Mouse (Mus musculus) limb, embryonic 14.5 days (tissue): Measurements from ENCODE around the gene Slc8a3. TPM values are rescaled to one million over a fixed set of nuclear protein-coding genes. Genes with fewer than 3 reads are reported as not detected.

Experiments used
- ATAC-seq: fragments of 200-750 bp; cut with Nextera tagmentation; 2 replicates; pipeline ENCODE4 v1.8.0; 2017; ENCODE audit warnings: low read depth, moderate number of reproducible peaks, moderate TSS enrichment; ENCODE audit not compliant: low FRiP score
- DNase-seq: peaks from one replicate; pipeline ENCODE4 v3.0.0-alpha.2; 2015; ENCODE audit warnings: low spot score
- H3K27ac ChIP-seq: fragments of 300-500 bp; sonication (generic); replicated peaks from 2 replicates; pipeline ENCODE4 v1.5.1; 2014; ENCODE audit warnings: low read depth, mild to moderate bottlenecking, low read length, moderate library complexity, mixed read lengths
- H3K27me3 ChIP-seq: fragments of 300-500 bp; sonication (generic); 2 replicates; pipeline ENCODE4 v1.6.1; 2014; ENCODE audit warnings: low read length, mixed read lengths; ENCODE audit not compliant: control insufficient read depth, insufficient read depth
- H3K36me3 ChIP-seq: fragments of 300-500 bp; sonication (generic); 2 replicates; pipeline ENCODE4 v1.6.1; 2014; ENCODE audit warnings: mild to moderate bottlenecking, low read length, moderate library complexity, mixed read lengths; ENCODE audit not compliant: control insufficient read depth, insufficient read depth
- H3K4me1 ChIP-seq: fragments of 300-500 bp; sonication (generic); 2 replicates; pipeline ENCODE4 v1.6.1; 2014; ENCODE audit warnings: antibody characterized with exemption, low read length, mixed read lengths; ENCODE audit not compliant: control insufficient read depth, insufficient read depth
- H3K4me2 ChIP-seq: fragments of 300-500 bp; sonication (generic); replicated peaks from 2 replicates; pipeline ENCODE4 v1.6.1; 2014; ENCODE audit warnings: low read depth, mild to moderate bottlenecking, low read length, moderate library complexity; ENCODE audit not compliant: severe bottlenecking
- H3K4me3 ChIP-seq: fragments of 300-500 bp; sonication (generic); replicated peaks from 2 replicates; pipeline ENCODE4 v1.5.1; 2014; ENCODE audit warnings: low read length
- H3K9ac ChIP-seq: fragments of 300-500 bp; sonication (generic); 2 replicates; pipeline ENCODE4 v1.6.1; 2014; ENCODE audit warnings: mild to moderate bottlenecking, low read depth, low read length, moderate library complexity; ENCODE audit not compliant: severe bottlenecking
- H3K9me3 ChIP-seq: fragments of 300-500 bp; sonication (generic); 2 replicates; pipeline ENCODE4 v1.6.1; 2016; ENCODE audit warnings: low read length; ENCODE audit not compliant: control insufficient read depth
- POLR2A ChIP-seq: fragments of 200-500 bp; IDR thresholded peaks from 2 replicates; pipeline ENCODE4 v1.8.0; 2012; ENCODE audit warnings: inconsistent platforms, mild to moderate bottlenecking, moderate library complexity, borderline replicate concordance; ENCODE audit not compliant: insufficient read depth, insufficient read length; ENCODE audit errors: extremely low read depth
- WGBS: fragments of 180-500 bp; shearing (Covaris S2); extraction: QIAGEN DNeasy Blood & Tissue Kit; methylation state at CpG from one replicate; pipeline ENCODE4 v1.1.7; 2014; 5-methylcytosine and 5-hydroxymethylcytosine counted together
- polyA plus RNA-seq, 2 experiments: library from polyadenylated mRNA; depleted of rRNA in 1 of 2; stranded (reverse) in 1 of 2; unstranded in 1 of 2; fragments of >200 nt; fragmentation: Nextera tagmentation in 1 of 2; extraction: Ambion mirVana in 1 of 2; gene quantifications; 2 replicates each; pipeline versions ENCODE4 v1.2.1 to v1.2.3; 2012 to 2014

Slc8a3 gene
- polyA plus RNA-seq, 2 experiments, result 2.5 to 4.2 TPM

GRCm38 (mm10) chr12:81225966-81226577 is 106.9 kb downstream of the Slc8a3 start:
- Histone ChIP-seq H3K4me2 (no peak overlapping the region), H3K36me3 (no peaks in the 10 kb centered on the region), H3K9ac (no peak overlapping the region), H3K27me3 (no peaks in the 10 kb centered on the region), H3K27ac (no peak overlapping the region), H3K4me1 (no peaks in the 10 kb centered on the region), H3K9me3 (no peaks in the 10 kb centered on the region), H3K4me3 (no peak overlapping the region)
- WGBS, result 27% methylated on average over 6 of the region's 6 CpGs
- DNase-seq, result no peak
- no peak for ATAC-seq
- TF ChIP-seq POLR2A, result no peak

GRCm38 (mm10) chr12:81224843-81225242 is 108.1 kb downstream of the Slc8a3 start:
- 64% methylated on average over 2 of the region's 2 CpGs for WGBS
- no peak for DNase-seq
- ATAC-seq, result no peak
- no peak overlapping the region for H3K4me3 ChIP-seq
- H3K27ac ChIP-seq, result no peak overlapping the region
- no peaks in the 10 kb centered on the region for H3K4me1 ChIP-seq
- H3K36me3 ChIP-seq, result no peaks in the 10 kb centered on the region
- H3K4me2 ChIP-seq, result no peak overlapping the region
- no peaks in the 10 kb centered on the region for H3K27me3 ChIP-seq
- no peak overlapping the region for H3K9ac ChIP-seq
- no peaks in the 10 kb centered on the region for H3K9me3 ChIP-seq
- TF ChIP-seq POLR2A, result no peak

- DNase-seq (no peak), ATAC-seq (no peak)
- H3K9ac ChIP-seq, result no peak overlapping the region
- H3K9me3 ChIP-seq, result no peaks in the 10 kb centered on the region
- no peak overlapping the region for H3K27ac ChIP-seq
- H3K36me3 ChIP-seq, result no peaks in the 10 kb centered on the region
- 77% methylated on average over 2 of the region's 2 CpGs for WGBS
- no peak overlapping the region for H3K4me2 ChIP-seq
- TF ChIP-seq POLR2A, result no peak
- no peaks in the 10 kb centered on the region for H3K27me3 ChIP-seq
- H3K4me3 ChIP-seq, result no peak overlapping the region
- H3K4me1 ChIP-seq, result no peaks in the 10 kb centered on the region
Observed at GRCm38 (mm10) chr12:81223276-81223675, 109.7 kb downstream of the Slc8a3 start.

DNA sequence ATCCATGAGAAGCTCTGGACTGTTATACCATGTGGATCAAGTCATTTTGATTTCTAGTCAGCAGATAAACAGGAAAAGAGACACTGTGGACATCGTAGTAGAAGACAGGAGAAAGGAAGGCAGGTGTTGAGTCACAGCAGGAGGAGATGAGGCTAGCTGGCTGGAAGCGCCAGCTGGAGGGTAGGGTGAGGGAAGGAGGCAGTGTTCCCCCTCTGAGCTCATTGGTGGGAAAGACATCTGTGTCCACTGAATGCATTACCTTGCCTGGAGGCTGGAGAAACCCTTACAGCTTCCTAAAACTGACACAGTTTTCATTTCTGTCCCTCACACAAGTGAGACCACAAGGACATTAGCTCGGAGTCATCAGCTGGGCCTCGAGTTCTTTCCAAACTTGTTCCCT is 113.6 kb downstream of the Slc8a3 start:
- H3K4me3 ChIP-seq, result no peak overlapping the region
- DNase-seq (no peak), ATAC-seq (no peak)
- no peak for TF ChIP-seq POLR2A
- WGBS, result 70% methylated on average over 4 of the region's 4 CpGs
- no peaks in the 10 kb centered on the region for H3K4me1 ChIP-seq
- no peak overlapping the region for H3K27ac ChIP-seq
- no peak overlapping the region for H3K4me2 ChIP-seq
- no peak overlapping the region for H3K9ac ChIP-seq
- no peaks in the 10 kb centered on the region for H3K27me3 ChIP-seq
- no peaks in the 10 kb centered on the region for H3K9me3 ChIP-seq
- H3K36me3 ChIP-seq, result no peaks in the 10 kb centered on the region

DNA sequence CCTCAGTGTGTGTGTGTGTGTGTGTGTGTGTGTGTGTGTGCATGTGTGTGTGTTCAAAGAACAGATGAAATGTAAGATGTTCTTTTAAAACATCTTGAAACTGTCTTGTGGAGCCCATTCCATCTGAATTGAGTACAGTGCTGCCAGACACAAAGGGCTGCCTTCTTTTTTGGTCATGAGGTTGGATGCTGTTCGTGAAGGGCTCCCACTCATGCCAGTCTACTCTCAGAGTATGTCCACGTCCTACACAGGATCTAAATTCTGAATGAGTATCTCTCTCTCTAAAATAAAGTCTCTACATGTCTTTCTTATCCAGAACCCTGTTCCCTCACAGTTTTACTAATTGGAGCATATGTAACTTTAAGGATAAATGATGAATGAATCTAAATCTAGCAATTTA is 124.4 kb downstream of the Slc8a3 start:
- no peak for ATAC-seq
- H3K9ac ChIP-seq, result no peak overlapping the region
- H3K9me3 ChIP-seq, result no peaks in the 10 kb centered on the region
- H3K4me2 ChIP-seq, result no peak overlapping the region
- H3K27me3 ChIP-seq, result no peaks in the 10 kb centered on the region
- no peaks in the 10 kb centered on the region for H3K36me3 ChIP-seq
- H3K4me1 ChIP-seq, result no peaks in the 10 kb centered on the region
- no peak overlapping the region for H3K4me3 ChIP-seq
- DNase-seq, result no peak
- WGBS, result 55% methylated on average over 2 of the region's 2 CpGs
- no peak for TF ChIP-seq POLR2A
- no peak overlapping the region for H3K27ac ChIP-seq
